In genomic region chr19:38915677-38916076, GRCm38 (mm10) we compare ENCODE assay signal across 8 mouse cellular contexts. TPM values are rescaled to one million over a fixed set of nuclear protein-coding genes. Genes with fewer than 3 reads are reported as not detected.
A peak's percentile ranks its signal among the peaks of the same experiment; 100 is the strongest.
DNase-seq lines count a peak whose midpoint lies in the region; ATAC-seq and TF ChIP-seq lines count a peak whose summit lies in the region.

No protein-coding gene starts in this region.

- H3K27me3 ChIP-seq in MEL (ENCODE audit: control insufficient read depth in 1 of 2, insufficient read depth in 2 of 2, low read length in 2 of 2), result no peaks in the 10 kb centered on the region
- H3K27me3 ChIP-seq in hindbrain, postnatal 0 days (ENCODE audit: insufficient read depth, low read length), result no peaks in the 10 kb centered on the region

- peak; percentile 40 for TF ChIP-seq RAD21 in MEL (IDR thresholded peaks at IDR 0.05; ENCODE audit: low read depth, low read length)

- ATAC-seq in hindbrain, postnatal 0 days, result no peak

- no peaks in the 10 kb centered on the region for H3K4me1 ChIP-seq in MEL (ENCODE audit: control insufficient read depth in 1 of 2, insufficient read depth in 2 of 2, low read length in 2 of 2)
- H3K4me1 ChIP-seq in hindbrain, postnatal 0 days (ENCODE audit: insufficient read depth, low read length), result no peaks in the 10 kb centered on the region

- no peaks in the 10 kb centered on the region for H3K79me2 ChIP-seq in MEL (ENCODE audit: control insufficient read depth, insufficient read depth, low read length, poor library complexity)

- no peak overlapping the region for H3K9ac ChIP-seq in MEL (ENCODE audit: control insufficient read depth, low read depth, low read length, poor library complexity, severe bottlenecking)
- no peak overlapping the region for H3K9ac ChIP-seq in hindbrain, postnatal 0 days (replicated peaks; ENCODE audit: low read length)

- 39% methylated on average over 3 of the region's 3 CpGs for WGBS in hindbrain, postnatal 0 days

- TF ChIP-seq CTCF in MEL (IDR thresholded peaks at IDR 0.05 in 2 of 3, conservative IDR thresholded peaks at IDR 0.05 in 1 of 3; ENCODE audit: control insufficient read depth in 1 of 3, insufficient read depth in 1 of 3, low read depth in 2 of 3, low read length in 3 of 3, poor library complexity in 1 of 3, severe bottlenecking in 1 of 3), result peak; percentile 36 to 79 (median 60); a peak in 5 of 6 replicates
- peak; percentile 82 for TF ChIP-seq CTCF in hindbrain, postnatal 0 days (IDR thresholded peaks at IDR 0.05; ENCODE audit: low read depth)

- TF ChIP-seq EP300 in MEL (IDR thresholded peaks at IDR 0.05; ENCODE audit: low read depth in 1 of 2, low read length in 2 of 2), result no peak

- peaks cover 0 to 6% of the 10 kb centered on the region in 2 experiments; a peak in 2 of 4 replicates for H3K36me3 ChIP-seq in MEL (ENCODE audit: control insufficient read depth in 1 of 2, insufficient read depth in 2 of 2, low read length in 2 of 2)
- H3K36me3 ChIP-seq in hindbrain, postnatal 0 days (ENCODE audit: insufficient read depth, low read length), result peaks cover 38% of the 10 kb centered on the region; the same call in 1 of the 2 replicates

- H3K9me3 ChIP-seq in MEL (replicated peaks; ENCODE audit: insufficient read depth, low read length), result no peaks in the 10 kb centered on the region
- no peaks in the 10 kb centered on the region for H3K9me3 ChIP-seq in hindbrain, postnatal 0 days (ENCODE audit: low read length)

- no peak overlapping the region for H3K27ac ChIP-seq in MEL (ENCODE audit: control insufficient read depth, low read depth, low read length)
- H3K27ac ChIP-seq in hindbrain, postnatal 0 days, result no peak overlapping the region

- no peak overlapping the region for H3K4me2 ChIP-seq in hindbrain, postnatal 0 days (ENCODE audit: low read depth, low read length)

- no peak overlapping the region for H3K4me3 ChIP-seq in MEL (ENCODE audit: control insufficient read depth in 1 of 2, insufficient read depth in 1 of 2, low read depth in 2 of 2, low read length in 2 of 2)
- H3K4me3 ChIP-seq in hindbrain, postnatal 0 days (ENCODE audit: low read length), result no peak overlapping the region

- peak; percentile 7 to 32 for DNase-seq in kidney, adult 8-10 months
- DNase-seq in kidney, adult 11 months, result no peak
- DNase-seq in CD4-positive helper T cell, adult 2 months (ENCODE audit: low read depth, low spot score), result peak; percentile 25
- peak; percentile 71 for DNase-seq in MEL (ENCODE audit: low read depth, low spot score)
- DNase-seq in cerebellum, postnatal 36 days, result peak; percentile 19 to 48
- peak; percentile 65 for DNase-seq in hindbrain, postnatal 0 days (ENCODE audit: low spot score)
- peak; percentile 78 for DNase-seq in lung, postnatal 36 days
- no peak for DNase-seq in yolk sac, embryonic 10.5 days (ENCODE audit: low spot score)

- no peak for TF ChIP-seq POLR2A in MEL (IDR thresholded peaks at IDR 0.05; ENCODE audit: control insufficient read depth in 1 of 2, insufficient read depth in 1 of 2, low read depth in 1 of 2, low read length in 2 of 2, poor library complexity in 1 of 2)

TF ChIP-seq in MEL, 35 proteins besides CTCF, POLR2A, EP300 and RAD21:
- TF ChIP-seq KAT2A (conservative IDR thresholded peaks at IDR 0.05; ENCODE audit: low read depth, low read length) (no peak), GATA1 (IDR thresholded peaks at IDR 0.05; ENCODE audit: low read depth, low read length) (no peak), ZC3H11A (IDR thresholded peaks at IDR 0.05; ENCODE audit: low read depth, low read length) (peak; percentile 28; the same call in 1 of the 2 replicates), SMC3 (IDR thresholded peaks at IDR 0.05; ENCODE audit: low read depth, low read length) (peak; percentile 50)

RNA-seq across cellular contexts. Expression of gene Hells, which starts 15.0 kb away (rescaled TPM):
- total RNA-seq in MEL (2012; rRNA removed), result 56.3 and 56.8 TPM in 2 replicates
- 100 to 1,000 TPM in 1 of 2 experiments, not detected in 1; 159 TPM for polyA plus RNA-seq in MEL (2012; ENCODE audit: insufficient read depth in 1 of 2, insufficient read length in 2 of 2, low read depth in 1 of 2, low replicate concordance in 2 of 2, missing spikeins in 1 of 2)
- total RNA-seq in hindbrain, postnatal 0 days (2014; rRNA removed), result 6.4 and 7.8 TPM in 2 replicates
- polyA plus RNA-seq in hindbrain, postnatal 0 days (2015; fragmentation: Nextera tagmentation; extraction: Ambion mirVana), result 7.0 and 7.2 TPM in 2 replicates

Comparison
In these comparisons a context has a peak if more than half of its experiments do, and no peak if none do; other contexts are left out.
1. DNase-seq: peak in kidney, adult 8-10 months (2 of 2), CD4-positive helper T cell, adult 2 months (single experiment), MEL (single experiment), cerebellum, postnatal 36 days (2 of 2), hindbrain, postnatal 0 days (single experiment) and lung, postnatal 36 days (single experiment); none in kidney, adult 11 months (single experiment) and yolk sac, embryonic 10.5 days (single experiment).